Mouse (Mus musculus): ENCODE data around the gene Kat8.
"Not testable (repeated sequence)": the region's sequence is repeated elsewhere in the genome, so short reads cannot be mapped to it uniquely, and the experiment has no call there.

Gene Kat8

DNA sequence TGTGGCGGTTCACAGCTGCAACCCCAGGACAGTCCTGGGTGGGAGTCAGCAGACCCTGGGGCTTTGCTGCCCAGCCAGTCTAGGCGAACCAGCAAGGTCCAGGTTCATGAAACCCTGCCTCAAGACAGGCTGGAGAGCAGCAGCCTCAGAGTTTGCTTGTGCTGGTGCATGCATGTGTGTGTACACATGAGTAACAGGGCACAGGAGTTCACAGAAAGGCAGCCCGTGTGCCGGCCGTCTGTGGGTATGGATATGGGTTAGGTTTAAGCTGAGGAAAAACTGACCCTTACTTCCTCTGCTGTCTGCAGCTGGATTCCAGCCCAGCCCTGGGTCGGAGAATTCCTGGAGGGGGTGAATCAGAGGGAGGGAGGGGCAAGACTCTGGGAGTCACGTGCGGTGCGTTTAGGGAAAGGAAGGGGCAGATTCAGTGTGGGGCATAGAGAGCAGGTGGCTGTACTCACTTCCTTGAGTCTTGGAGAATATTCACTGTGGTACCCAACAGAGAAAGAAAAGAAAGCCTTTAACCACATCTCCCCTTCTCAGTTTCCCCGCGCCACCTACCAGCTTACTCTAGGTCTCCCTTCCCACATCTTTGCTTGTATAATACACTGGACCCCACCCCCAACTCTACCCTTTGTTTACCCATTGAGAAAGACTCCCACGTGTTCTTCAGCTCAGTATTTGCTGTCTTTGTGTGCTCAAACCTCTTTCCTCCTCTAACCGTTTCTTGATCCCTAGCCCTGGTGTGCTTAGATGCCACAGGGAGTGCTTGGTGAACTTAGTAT is 19.2 kb downstream of the Kat8 start:
- DNase-seq (ENCODE audit: extremely low spot score, low read depth, low spot score), result no peak

GRCm38 (mm10) chr7:127932273-127933031 is 20.1 kb downstream of the Kat8 start:
- DNase-seq (ENCODE audit: extremely low spot score, low read depth, low spot score), result no peak

DNA sequence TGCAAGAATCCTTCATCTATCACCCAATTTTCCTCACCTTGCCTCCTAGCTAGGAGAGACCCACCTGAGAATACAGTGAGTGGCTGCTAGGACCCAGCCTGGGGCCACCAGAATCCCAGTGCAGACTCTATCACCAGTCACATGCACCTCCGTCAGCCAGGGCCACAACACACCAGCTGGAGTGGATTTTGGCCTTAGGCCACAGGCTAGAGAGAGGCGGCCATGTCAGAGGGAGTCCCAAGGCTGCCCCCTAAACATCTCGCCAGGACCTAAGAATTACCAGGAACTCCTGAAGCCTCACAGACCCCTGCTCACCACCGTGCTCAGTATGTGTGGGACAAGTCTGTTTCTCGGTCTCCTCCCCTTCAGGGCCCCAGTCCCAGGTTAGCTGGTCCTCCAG is 21.8 kb downstream of the Kat8 start:
- no peak for DNase-seq (ENCODE audit: extremely low spot score, low read depth, low spot score)

GRCm38 (mm10) chr7:127935028-127935722 is 22.9 kb downstream of the Kat8 start:
- DNase-seq (ENCODE audit: extremely low spot score, low read depth, low spot score), result peak; percentile 77

DNA sequence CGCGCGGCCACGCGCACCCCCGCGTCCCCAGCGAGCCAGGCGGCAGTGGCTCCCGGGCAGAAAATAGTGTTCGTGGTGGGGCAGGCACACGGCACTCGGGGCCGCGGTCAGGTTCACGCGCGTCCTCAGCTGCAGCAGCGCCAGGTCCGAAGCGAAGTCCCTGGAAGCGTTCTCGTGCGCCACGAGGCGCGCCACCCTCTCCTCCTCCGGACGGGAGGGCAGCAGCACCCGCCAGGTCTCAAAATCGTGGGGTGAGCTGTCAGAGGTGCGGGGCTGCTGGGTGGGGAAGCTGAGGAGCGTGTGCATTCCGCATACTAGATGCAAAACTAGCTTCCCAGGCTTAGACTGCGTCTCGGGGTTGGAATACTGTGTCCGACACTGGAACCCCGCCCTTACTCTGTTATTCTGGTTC is 23.4 kb downstream of the Kat8 start:
- no peak for DNase-seq (ENCODE audit: extremely low spot score, low read depth, low spot score)

- DNase-seq (ENCODE audit: extremely low spot score, low read depth, low spot score), result no peak
Measured at GRCm38 (mm10) chr7:127936216-127936884, 24.0 kb downstream of the Kat8 start.

- not testable (repeated sequence) for DNase-seq (ENCODE audit: extremely low spot score, low read depth, low spot score)
Measured at GRCm38 (mm10) chr7:127942097-127942496, 29.8 kb downstream of the Kat8 start.

DNA sequence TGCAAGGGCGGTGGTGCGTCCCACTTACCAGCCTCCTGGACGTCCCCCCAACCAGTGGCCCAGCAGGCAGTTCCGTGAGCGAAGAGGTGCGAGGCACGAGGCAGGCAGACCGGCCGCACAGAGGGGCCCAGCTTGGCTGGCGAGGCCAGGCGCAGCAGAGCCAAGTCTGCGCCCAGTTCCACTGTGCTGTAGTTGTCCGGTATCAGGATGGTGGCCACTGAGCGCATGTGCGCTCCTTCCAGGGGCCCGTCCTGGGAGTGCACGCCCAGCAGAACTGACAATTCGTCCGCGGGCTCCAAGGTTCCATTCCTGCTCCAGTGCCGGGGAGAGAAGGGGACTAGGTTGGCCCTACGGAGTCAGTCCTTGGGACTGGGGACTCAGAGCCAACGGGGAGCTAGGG is 32.3 kb downstream of the Kat8 start:
- no peak for DNase-seq (ENCODE audit: extremely low spot score, low read depth, low spot score)

DNA sequence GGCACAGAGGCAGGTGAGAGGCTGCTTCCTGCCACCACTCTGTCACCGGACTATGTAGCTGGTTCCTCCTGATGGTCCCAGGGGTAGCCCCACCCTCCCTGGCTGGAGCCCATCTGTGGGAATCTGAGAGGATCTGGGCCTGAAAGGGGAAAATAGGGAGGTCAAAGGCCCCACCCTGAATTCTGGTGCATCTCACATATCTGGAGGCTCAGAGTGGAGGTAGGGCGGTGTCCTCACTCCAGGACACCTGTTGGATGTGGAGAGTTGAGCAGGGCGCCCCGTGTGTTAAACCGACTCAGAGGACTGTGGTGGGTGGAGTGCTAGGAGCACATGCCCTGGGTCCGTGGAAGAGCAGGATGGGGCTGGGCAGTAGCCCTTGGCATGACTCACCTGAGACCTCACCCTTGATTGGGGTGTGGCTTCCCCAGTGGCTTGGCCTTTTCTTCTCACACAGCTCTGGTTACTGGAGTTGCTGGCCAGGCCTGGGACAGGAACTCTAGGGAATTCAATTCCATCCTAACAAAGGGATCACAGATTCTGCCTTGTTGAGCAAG is 34.2 kb downstream of the Kat8 start, which contains the start of gene Prss36:
Gene Prss36, minus strand, starts transcription at position 256 of the 554 bp plus-strand sequence.
- DNase-seq (ENCODE audit: extremely low spot score, low read depth, low spot score), result no peak

- no peak for DNase-seq (ENCODE audit: extremely low spot score, low read depth, low spot score)
Measured at GRCm38 (mm10) chr7:127952864-127953581, 40.7 kb downstream of the Kat8 start.

- no peak for DNase-seq (ENCODE audit: extremely low spot score, low read depth, low spot score)
Measured at GRCm38 (mm10) chr7:127959364-127959763, 47.0 kb downstream of the Kat8 start.

- DNase-seq (ENCODE audit: extremely low spot score, low read depth, low spot score), result no peak
Measured at GRCm38 (mm10) chr7:127966371-127966918, 54.1 kb downstream of the Kat8 start.

GRCm38 (mm10) chr7:127967004-127967921 is 54.9 kb downstream of the Kat8 start, which contains the start of gene Fus:
TSS of gene Fus (plus strand) at chr7:127967457.
- peak; percentile 69 for DNase-seq (ENCODE audit: extremely low spot score, low read depth, low spot score)

GRCm38 (mm10) chr7:127967922-127968828 is 55.9 kb downstream of the Kat8 start:
- DNase-seq (ENCODE audit: extremely low spot score, low read depth, low spot score), result no peak

GRCm38 (mm10) chr7:127974413-127974930 is 62.2 kb downstream of the Kat8 start:
- no peak for DNase-seq (ENCODE audit: extremely low spot score, low read depth, low spot score)

Data from hindlimb bud, embryonic 11.5 days (tissue).